Mouse (Mus musculus) ES-E14 (cell line): ENCODE results near the gene Mgat3. TPM values are rescaled to one million over a fixed set of nuclear protein-coding genes. Genes with fewer than 3 reads are reported as not detected.

Experiments
- DNase-seq: peaks from one replicate; pipeline ENCODE4 v3.0.0-alpha.2; 2013; ENCODE audit warnings: low read depth, low spot score
- H3K27ac ChIP-seq: 2 replicates; pipeline ENCODE4 v1.5.1; 2012; ENCODE audit warnings: low read depth, mild to moderate bottlenecking, low read length, moderate library complexity, mixed read lengths; ENCODE audit not compliant: poor library complexity, insufficient read depth, severe bottlenecking
- H3K36me3 ChIP-seq: 2 replicates; pipeline ENCODE4 v1.6.1; 2012; ENCODE audit warnings: mild to moderate bottlenecking, low read length, moderate library complexity, mixed read lengths; ENCODE audit not compliant: control insufficient read depth, poor library complexity, insufficient read depth, severe bottlenecking
- H3K4me1 ChIP-seq, 2 experiments: fragments of 150-350 bp in 1 of 2; sonication (generic) in 1 of 2; 2 replicates each; pipeline ENCODE4 v1.6.1; 2012; ENCODE audit warnings: low read length in 2 of 2, mild to moderate bottlenecking in 1 of 2, mixed read lengths in 1 of 2; ENCODE audit not compliant: control insufficient read depth in 2 of 2, insufficient read depth in 2 of 2, poor library complexity in 1 of 2
- H3K4me3 ChIP-seq, 2 experiments: fragments of 150-350 bp in 1 of 2; sonication (generic) in 1 of 2; 2 replicates each; pipeline ENCODE4 v1.5.1; 2012; ENCODE audit warnings: low read length in 2 of 2, low read depth in 1 of 2, mild to moderate bottlenecking in 1 of 2, mixed read lengths in 1 of 2; ENCODE audit not compliant: insufficient read depth in 1 of 2, poor library complexity in 1 of 2, severe bottlenecking in 1 of 2
- H3K9ac ChIP-seq: 2 replicates; pipeline ENCODE4 v1.6.1; 2012; ENCODE audit warnings: low read depth, mild to moderate bottlenecking, low read length, mixed read lengths; ENCODE audit not compliant: poor library complexity, insufficient read depth, severe bottlenecking
- H3K9me3 ChIP-seq: fragments of 150-350 bp; sonication (generic); 2 replicates; pipeline ENCODE4 v1.6.1; 2012; ENCODE audit warnings: low read depth, mild to moderate bottlenecking, low read length; ENCODE audit not compliant: control insufficient read depth, insufficient read depth
- CHD2 ChIP-seq: IDR thresholded peaks from 2 replicates; pipeline ENCODE4 v1.6.1; 2014; ENCODE audit warnings: mild to moderate bottlenecking, low read depth, low read length, inconsistent platforms
- HCFC1 ChIP-seq: IDR thresholded peaks from 2 replicates; pipeline ENCODE4 v1.6.1; 2012; ENCODE audit warnings: low read length, inconsistent platforms, borderline replicate concordance; ENCODE audit not compliant: insufficient read depth
- MAFK ChIP-seq: IDR thresholded peaks from 2 replicates; pipeline ENCODE4 v1.6.1; 2014; ENCODE audit warnings: mild to moderate bottlenecking, low read depth, low read length, inconsistent platforms; ENCODE audit not compliant: insufficient read depth
- ZC3H11A ChIP-seq: IDR thresholded peaks from 2 replicates; pipeline ENCODE4 v1.6.1; 2012; ENCODE audit warnings: low read depth, mild to moderate bottlenecking, inconsistent platforms, low read length, borderline replicate concordance
- ZNF384 ChIP-seq: IDR thresholded peaks from 2 replicates; pipeline ENCODE4 v1.6.1; 2012; ENCODE audit warnings: low read depth, low read length, inconsistent platforms
- in situ Hi-C, 2 experiments: fragments of 600-800 bp; cut with MboI; formaldehyde crosslinking; loops; one replicate each; pipeline ENCODE4 v1.15.1; 2025; ENCODE audit warnings: low sequenced_read_pairs in 2 of 2, inconsistent platforms in 1 of 2; ENCODE audit not compliant: unreplicated experiment in 2 of 2
- total RNA-seq: library from RNA; depleted of rRNA; stranded (reverse); fragments of 300-350 nt; gene quantifications from 2 replicates; pipeline ENCODE4 v1.2.3, GENCODE M21; 2012; rRNA removed

The Mgat3 gene
- total RNA-seq, 1 experiment = 8.5 TPM

- Histone ChIP-seq H3K4me3 (peak within 1 kb of the TSS; percentile 84 to 96), H3K36me3 (peaks cover 17% of the 10 kb centered on the region), H3K27ac (no peak within 1 kb of the TSS), H3K4me1 (peaks cover 0 to 8% of the 10 kb centered on the region in 2 experiments; a peak in 2 of 4 replicates), H3K9ac (peak within 1 kb of the TSS; percentile 86), H3K9me3 (no peaks in the 10 kb centered on the region)
- peak; percentile 91 for DNase-seq
- TF ChIP-seq CHD2 = 0 out of 2 replicates have a peak, but pooled peaks have one; percentile 43
- 0 out of 2 replicates have a peak, but pooled peaks have one; percentile 4 for TF ChIP-seq ZNF384
- TF ChIP-seq ZC3H11A = no peak
- TF ChIP-seq MAFK = no peak
- TF ChIP-seq HCFC1 = peak; percentile 90
- in situ Hi-C loops = loop anchor here in 1 of 2 experiments (10.0 kb wide), 1 partner anchor 441 kb away; no protein-coding TSS in a partner anchor
These were observed 90.4 kb downstream of the Mgat3 start, which contains the start of gene Rps19bp1 for GRCm38 (mm10) chr15:80263610-80264575. Gene Rps19bp1 (minus strand): TSS chr15:80264315.

Other genes with a start within 250 kb of the Mgat3 start
- gene Cbx7, start 202.6 kb upstream of the Mgat3 start, total RNA-seq = 171 and 233 TPM in 2 replicates
- gene Pdgfb, start 158.7 kb upstream of the Mgat3 start, total RNA-seq = 9.5 and 12.1 TPM in 2 replicates
- gene Syngr1, start 82.4 kb upstream of the Mgat3 start, total RNA-seq = 78.8 and 105 TPM in 2 replicates
- gene Rpl3, start 81.9 kb upstream of the Mgat3 start, total RNA-seq = 1,661 and 1,803 TPM in 2 replicates
- 16.6 and 24.3 TPM in 2 replicates for gene Tab1, start 40.6 kb upstream of the Mgat3 start, total RNA-seq
- gene Mief1, start 60.3 kb downstream of the Mgat3 start, total RNA-seq = 47.9 and 57.7 TPM in 2 replicates
- gene AC140267.1, start 62.1 kb downstream of the Mgat3 start, total RNA-seq = not detected in 2 replicates
- gene Atf4, start 81.5 kb downstream of the Mgat3 start, total RNA-seq = 208 and 250 TPM in 2 replicates
- 39.1 and 59.4 TPM in 2 replicates for gene Rps19bp1, start 90.6 kb downstream of the Mgat3 start, total RNA-seq
- gene Cacna1i, start 113.5 kb downstream of the Mgat3 start, total RNA-seq = 0.69 and 1.7 TPM in 2 replicates